Mouse (Mus musculus): ENCODE measurements at regions not wholly inside any gene's neighbourhood (a gene's known extent, or its start where the extent isn't known, plus 50 kb on each side); places are given as distances from the start of the nearest gene placed in this dataset.
A peak's percentile ranks its signal among the peaks of the same experiment; 100 is the strongest.

- DNase-seq = no peak
Observed at GRCm38 (mm10) chr1:152313480-152313879, 73.0 kb downstream of the Tsen15 start.

- DNase-seq = no peak
Observed at GRCm38 (mm10) chr1:152305461-152305860, 81.0 kb downstream of the Tsen15 start.

GRCm38 (mm10) chr1:152304487-152305130 lies 81.9 kb downstream of the Tsen15 start:
- no peak for DNase-seq

- DNase-seq = no peak
Observed at GRCm38 (mm10) chr1:152301355-152301754, 85.1 kb downstream of the Tsen15 start.

GRCm38 (mm10) chr1:152292196-152292736 lies 94.2 kb downstream of the Tsen15 start:
- no peak for DNase-seq

GRCm38 (mm10) chr1:152290768-152291167 lies 95.7 kb downstream of the Tsen15 start:
- peak; percentile 67 for DNase-seq

GRCm38 (mm10) chr1:152287566-152288490 lies 98.7 kb downstream of the Tsen15 start:
- no peak for DNase-seq

GRCm38 (mm10) chr1:152286677-152287076 lies 99.8 kb downstream of the Tsen15 start:
- no peak for DNase-seq

GRCm38 (mm10) chr1:152282106-152282505 lies 104.4 kb downstream of the Tsen15 start:
- no peak for DNase-seq

- DNase-seq = no peak
Observed at GRCm38 (mm10) chr1:152281201-152281600, 105.3 kb downstream of the Tsen15 start.

GRCm38 (mm10) chr1:152280014-152280413 lies 106.5 kb downstream of the Tsen15 start:
- DNase-seq = no peak

- DNase-seq = no peak
Observed at GRCm38 (mm10) chr1:152275011-152275410, 111.5 kb downstream of the Tsen15 start.

GRCm38 (mm10) chr1:152273430-152273829 lies 113.1 kb downstream of the Tsen15 start:
- peak; percentile 59 for DNase-seq

GRCm38 (mm10) chr1:152269936-152270702 lies 116.4 kb downstream of the Tsen15 start:
- no peak for DNase-seq

- no peak for DNase-seq
Observed at GRCm38 (mm10) chr1:152266390-152266789, 120.1 kb downstream of the Tsen15 start.

- no peak for DNase-seq
Observed at GRCm38 (mm10) chr1:152264981-152265380, 121.5 kb downstream of the Tsen15 start.

GRCm38 (mm10) chr1:152261472-152261871 lies 125.0 kb downstream of the Tsen15 start:
- DNase-seq = no peak

- DNase-seq = no peak
Observed at GRCm38 (mm10) chr1:152260950-152261349, 125.5 kb downstream of the Tsen15 start.

- no peak for DNase-seq
Observed at GRCm38 (mm10) chr1:152258258-152258657, 128.2 kb downstream of the Tsen15 start.

GRCm38 (mm10) chr1:152253906-152254305 lies 132.6 kb downstream of the Tsen15 start:
- no peak for DNase-seq

- no peak for DNase-seq
Observed at GRCm38 (mm10) chr1:152253486-152253885, 133.0 kb downstream of the Tsen15 start.

GRCm38 (mm10) chr1:152252658-152253267 lies 133.7 kb downstream of the Tsen15 start:
- DNase-seq = no peak

GRCm38 (mm10) chr1:152241026-152241425 lies 145.5 kb downstream of the Tsen15 start:
- DNase-seq = no peak

All from kidney, adult 9 months (tissue).